Mouse (Mus musculus): ENCODE data around the gene Kcnk3.

Gene Kcnk3

DNA sequence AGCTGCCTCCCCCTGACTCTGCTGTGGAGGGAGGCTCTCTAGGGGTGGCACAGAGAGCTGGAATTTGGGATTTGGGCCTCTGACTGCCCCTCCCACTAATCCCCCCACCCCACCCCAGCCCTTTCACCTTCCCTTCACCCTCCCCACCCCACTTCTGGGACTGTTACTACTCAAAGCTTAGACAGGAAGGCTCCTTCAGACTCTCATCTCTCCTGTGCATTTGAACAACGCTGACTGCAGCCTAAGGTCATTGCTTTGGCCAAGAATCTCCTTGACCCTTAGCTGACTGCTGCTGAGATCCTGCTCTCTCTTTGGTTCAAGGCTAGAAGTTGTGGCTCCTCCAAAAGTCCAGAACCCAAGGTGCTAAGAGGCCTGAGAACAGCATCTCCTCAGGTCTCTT, 23.1 kb downstream of the Kcnk3 start:
- in situ Hi-C loops (cut with MboI; ENCODE audit: unreplicated experiment in 2 of 2): no loop called here

DNA sequence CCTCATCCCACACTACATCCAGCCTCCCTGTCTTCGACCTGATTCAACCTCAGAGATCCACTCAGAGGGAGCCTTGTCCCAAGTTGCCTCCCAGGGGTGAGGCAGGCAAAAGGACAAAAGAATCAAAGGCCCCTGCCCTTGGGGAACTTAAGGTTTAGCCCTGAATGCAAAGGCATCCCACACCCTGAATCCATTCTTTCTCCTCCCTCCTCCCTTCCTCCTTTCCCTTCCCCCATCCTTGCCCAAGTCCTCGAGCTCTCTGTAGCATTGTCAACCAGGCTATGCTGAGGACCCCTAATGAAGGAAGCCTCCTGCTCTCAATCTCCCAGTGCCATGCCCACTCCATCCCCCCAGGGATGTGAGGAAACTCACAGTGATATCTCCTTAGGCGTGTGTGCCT, 23.7 kb downstream of the Kcnk3 start:
- in situ Hi-C loops (cut with MboI; ENCODE audit: unreplicated experiment in 2 of 2): no loop called here

DNA sequence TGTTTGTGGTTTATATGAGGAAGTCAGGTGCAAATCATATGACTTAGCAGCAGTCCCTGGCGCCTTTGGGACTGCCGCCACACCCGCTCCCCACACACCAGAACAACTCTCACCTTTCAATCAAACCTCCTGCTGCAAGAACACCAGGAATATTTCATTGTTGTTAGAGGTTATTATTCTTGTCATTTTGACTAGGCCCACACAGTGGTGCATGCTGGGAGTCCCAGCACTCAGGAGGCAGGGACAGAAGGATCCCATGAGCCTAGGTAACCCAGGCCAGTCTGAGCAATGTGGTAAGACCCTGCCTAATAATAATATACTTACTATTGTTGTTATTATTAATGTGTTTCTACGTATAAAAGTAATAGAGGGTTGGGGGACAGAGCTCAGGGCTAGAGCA, 24.6 kb downstream of the Kcnk3 start:
- in situ Hi-C loops (cut with MboI; ENCODE audit: unreplicated experiment in 2 of 2): no loop called here

GRCm38 (mm10) chr5:30613242-30613641, 25.3 kb downstream of the Kcnk3 start:
- in situ Hi-C loops (cut with MboI; ENCODE audit: unreplicated experiment in 2 of 2): no loop called here

- in situ Hi-C loops (cut with MboI; ENCODE audit: unreplicated experiment in 2 of 2): no loop called here
These were observed 26.3 kb downstream of the Kcnk3 start for GRCm38 (mm10) chr5:30614221-30614620.

DNA sequence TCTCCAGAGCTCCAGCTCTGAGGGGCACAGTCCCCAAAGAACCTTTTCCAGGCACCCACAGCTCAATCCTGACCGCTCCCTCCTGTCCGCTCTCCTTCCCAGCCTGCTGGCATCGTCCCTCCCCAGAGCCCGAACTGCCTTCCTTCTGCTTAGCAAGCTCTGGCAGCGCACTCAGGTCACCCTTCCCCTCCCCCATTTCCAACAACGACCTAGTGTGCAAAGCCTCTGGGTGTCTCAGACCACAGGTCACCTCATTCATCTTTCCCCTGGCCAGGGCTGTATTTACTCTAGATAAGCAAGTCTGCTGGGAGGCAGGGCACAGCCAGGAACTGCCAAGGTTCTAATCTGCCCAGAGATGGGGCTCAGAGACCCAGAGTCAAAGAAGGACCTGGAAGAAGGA, 27.4 kb downstream of the Kcnk3 start:
- in situ Hi-C loops (cut with MboI; ENCODE audit: unreplicated experiment in 2 of 2): no loop called here

- in situ Hi-C loops (cut with MboI; ENCODE audit: unreplicated experiment in 2 of 2): no loop called here
These were observed 27.8 kb downstream of the Kcnk3 start for GRCm38 (mm10) chr5:30615819-30616218.

DNA sequence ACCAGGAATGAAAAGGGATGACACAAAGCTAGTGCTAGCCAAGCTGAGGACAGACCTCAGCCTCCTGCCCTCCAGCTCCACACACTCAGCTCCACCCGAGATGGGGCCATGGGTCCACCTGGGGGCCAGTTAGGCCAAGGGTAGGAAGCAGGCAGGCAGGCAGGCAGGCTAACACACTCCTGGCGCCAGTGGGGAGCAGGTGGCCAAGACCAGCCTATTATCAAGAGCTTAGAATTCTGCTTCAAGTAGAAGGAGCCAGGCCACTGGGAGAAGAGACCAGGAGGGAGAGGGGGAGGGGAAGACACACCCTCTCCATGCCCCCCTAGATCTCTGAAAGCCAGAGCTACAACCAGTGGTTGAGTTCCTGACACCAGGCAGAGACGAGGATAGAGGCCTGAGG, 28.7 kb downstream of the Kcnk3 start:
- in situ Hi-C loops (cut with MboI; ENCODE audit: unreplicated experiment in 2 of 2): no loop called here

GRCm38 (mm10) chr5:30617357-30617756, 29.4 kb downstream of the Kcnk3 start:
- in situ Hi-C loops (cut with MboI; ENCODE audit: unreplicated experiment in 2 of 2): no loop called here

GRCm38 (mm10) chr5:30617851-30618250, 29.9 kb downstream of the Kcnk3 start:
- in situ Hi-C loops (cut with MboI; ENCODE audit: unreplicated experiment in 2 of 2): no loop called here

DNA sequence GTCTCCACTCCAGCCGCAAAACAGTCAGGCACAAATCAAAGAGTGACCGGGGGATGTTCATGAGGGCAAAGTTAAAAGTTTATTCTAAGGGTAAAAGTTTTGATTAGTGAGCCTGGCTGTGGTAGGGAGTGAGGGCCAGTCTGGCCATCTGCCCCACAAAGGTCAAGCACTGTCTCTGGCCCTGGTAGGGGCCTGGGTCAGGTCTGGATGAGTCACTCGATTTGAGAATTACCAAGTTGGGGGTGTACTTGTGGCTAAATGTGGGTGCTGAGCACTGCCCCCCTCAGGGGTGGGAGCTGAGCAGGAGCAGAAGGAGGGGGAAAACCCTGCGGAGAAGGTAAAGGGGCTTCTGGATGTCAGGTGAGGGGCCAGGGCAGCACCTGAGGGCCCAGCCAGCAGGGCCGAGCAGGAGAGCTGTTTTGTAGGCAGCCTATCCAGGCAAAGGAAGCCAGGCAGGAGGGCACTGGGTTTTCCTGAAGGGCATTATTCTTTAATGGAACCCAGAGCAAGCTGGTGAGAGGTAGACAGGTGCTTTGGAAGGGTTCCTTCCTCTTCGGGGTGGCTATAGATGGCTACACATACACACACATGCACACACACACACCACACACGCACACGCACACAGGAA, 30.5 kb downstream of the Kcnk3 start:
- in situ Hi-C loops (cut with MboI; ENCODE audit: unreplicated experiment in 2 of 2): no loop called here

GRCm38 (mm10) chr5:30619211-30619610, 31.2 kb downstream of the Kcnk3 start:
- in situ Hi-C loops (cut with MboI; ENCODE audit: unreplicated experiment in 2 of 2): no loop called here

GRCm38 (mm10) chr5:30620567-30620966, 32.6 kb downstream of the Kcnk3 start:
- in situ Hi-C loops (cut with MboI; ENCODE audit: unreplicated experiment in 2 of 2): no loop called here

DNA sequence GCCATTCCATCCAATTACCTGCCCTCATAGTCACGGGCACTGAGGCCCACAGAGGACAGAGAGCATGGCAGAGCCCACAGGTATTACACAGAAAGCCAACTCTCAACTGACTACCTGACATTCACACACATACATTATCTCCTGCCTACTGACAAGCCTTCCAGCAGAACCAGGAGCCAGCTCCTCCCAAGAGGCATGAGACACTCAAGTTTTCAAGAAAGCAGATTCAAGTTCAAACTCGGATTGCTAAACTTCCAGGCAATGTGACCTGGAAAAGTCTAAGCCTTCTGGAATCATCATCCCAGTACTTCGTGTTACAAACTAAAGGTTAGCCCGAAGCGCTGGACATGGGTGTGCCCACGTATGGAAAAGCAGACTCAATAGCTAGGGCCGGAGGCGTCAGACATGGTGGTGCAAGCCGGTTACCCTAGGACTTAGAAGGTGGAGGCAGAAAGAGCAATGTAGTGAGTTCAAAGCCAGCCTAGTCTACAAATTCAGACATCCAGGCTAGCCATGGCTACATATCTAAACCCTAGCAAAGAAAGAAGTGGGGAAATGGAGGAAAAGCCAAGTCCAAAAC, 33.3 kb downstream of the Kcnk3 start:
- in situ Hi-C loops (cut with MboI; ENCODE audit: unreplicated experiment in 2 of 2): no loop called here

DNA sequence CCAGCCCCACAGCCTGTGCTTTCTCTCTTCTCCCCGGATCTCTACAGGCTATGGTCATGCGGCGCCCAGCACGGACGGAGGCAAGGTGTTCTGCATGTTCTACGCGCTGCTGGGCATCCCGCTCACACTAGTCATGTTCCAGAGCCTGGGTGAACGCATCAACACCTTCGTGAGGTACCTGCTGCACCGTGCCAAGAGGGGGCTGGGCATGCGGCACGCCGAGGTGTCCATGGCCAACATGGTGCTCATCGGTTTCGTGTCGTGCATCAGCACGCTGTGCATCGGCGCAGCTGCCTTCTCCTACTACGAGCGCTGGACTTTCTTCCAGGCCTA, 33.8 kb downstream of the Kcnk3 start:
- in situ Hi-C loops (cut with MboI; ENCODE audit: unreplicated experiment in 2 of 2): no loop called here

DNA sequence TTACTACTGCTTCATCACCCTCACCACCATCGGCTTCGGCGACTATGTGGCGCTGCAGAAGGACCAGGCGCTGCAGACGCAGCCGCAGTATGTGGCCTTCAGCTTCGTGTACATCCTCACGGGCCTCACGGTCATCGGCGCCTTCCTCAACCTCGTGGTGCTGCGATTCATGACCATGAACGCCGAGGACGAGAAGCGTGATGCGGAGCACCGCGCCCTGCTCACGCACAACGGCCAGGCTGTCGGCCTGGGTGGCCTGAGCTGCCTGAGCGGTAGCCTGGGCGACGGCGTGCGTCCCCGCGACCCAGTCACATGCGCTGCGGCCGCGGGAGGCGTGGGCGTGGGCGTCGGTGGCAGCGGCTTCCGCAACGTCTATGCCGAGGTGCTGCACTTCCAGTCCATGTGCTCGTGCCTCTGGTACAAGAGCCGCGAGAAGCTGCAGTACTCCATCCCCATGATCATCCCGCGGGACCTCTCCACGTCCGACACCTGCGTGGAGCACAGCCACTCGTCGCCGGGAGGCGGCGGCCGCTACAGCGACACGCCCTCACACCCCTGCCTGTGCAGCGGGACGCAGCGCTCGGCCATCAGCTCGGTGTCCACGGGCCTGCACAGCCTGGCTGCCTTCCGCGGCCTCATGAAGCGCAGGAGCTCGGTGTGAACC, 34.3 kb downstream of the Kcnk3 start:
- in situ Hi-C loops (cut with MboI; ENCODE audit: unreplicated experiment in 2 of 2): no loop called here

- in situ Hi-C loops (cut with MboI; ENCODE audit: unreplicated experiment in 2 of 2): no loop called here
These were observed 34.8 kb downstream of the Kcnk3 start for GRCm38 (mm10) chr5:30622841-30623185.

DNA sequence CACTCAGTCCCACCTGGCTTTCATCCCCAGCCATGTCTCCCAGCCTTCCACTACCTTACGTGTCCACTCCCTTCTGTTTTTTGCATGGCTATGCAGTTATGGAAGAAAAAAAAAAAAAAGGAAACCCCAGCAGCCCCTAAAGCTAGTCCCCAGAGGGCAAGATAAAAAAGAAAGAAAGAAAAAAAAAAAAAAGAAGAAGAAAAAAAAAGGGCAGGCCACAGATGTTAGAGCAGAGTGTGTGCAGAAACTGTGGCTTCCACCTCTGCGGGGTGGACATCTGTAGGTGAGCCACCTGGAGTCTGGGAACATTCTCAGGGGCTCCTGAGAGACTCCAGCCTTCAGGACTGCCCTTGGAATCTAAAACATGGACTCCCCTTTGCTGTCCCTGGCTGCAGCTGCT, 35.4 kb downstream of the Kcnk3 start:
- in situ Hi-C loops (cut with MboI; ENCODE audit: unreplicated experiment in 2 of 2): no loop called here

DNA sequence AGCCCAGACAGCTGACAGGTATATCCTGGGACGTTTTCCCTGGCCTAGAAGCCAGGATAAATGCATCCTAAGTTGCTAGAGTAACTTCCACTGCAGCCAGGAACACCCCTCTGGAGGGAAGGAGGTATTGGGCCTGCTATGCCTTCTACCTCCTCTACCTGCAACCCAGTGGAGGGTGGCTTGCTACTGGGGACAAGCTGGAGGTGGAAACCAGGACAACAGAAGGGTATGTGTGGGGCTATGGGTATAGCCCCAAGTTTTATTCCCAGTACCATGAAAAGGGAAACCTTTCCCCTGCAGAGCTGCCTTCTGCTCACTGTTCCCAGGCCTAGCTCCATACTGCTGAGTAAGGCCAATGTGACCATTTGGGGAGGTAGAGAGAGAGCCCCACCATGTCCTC, 36.3 kb downstream of the Kcnk3 start:
- in situ Hi-C loops (cut with MboI; ENCODE audit: unreplicated experiment in 2 of 2): no loop called here

DNA sequence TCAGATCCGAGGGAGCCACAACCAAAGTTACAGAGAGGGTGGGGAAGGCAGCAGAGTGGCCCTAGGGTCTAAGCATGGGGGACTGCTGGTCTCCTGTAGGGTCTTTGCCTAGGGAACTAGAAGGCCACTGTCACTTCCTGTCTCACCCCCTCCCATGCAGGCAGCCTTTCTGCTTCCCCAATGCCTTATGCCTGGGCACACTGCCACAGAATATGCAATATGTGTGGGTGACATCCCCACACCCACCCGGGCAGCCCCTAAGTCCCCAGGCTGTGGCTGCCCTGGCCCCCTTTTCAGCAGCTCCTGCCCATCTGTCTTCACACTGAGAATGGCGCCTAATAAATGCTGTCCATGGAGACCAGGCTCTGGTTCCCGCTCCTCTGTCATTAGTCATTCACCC, 36.9 kb downstream of the Kcnk3 start:
- in situ Hi-C loops (cut with MboI; ENCODE audit: unreplicated experiment in 2 of 2): no loop called here

- in situ Hi-C loops (cut with MboI; ENCODE audit: unreplicated experiment in 2 of 2): no loop called here
These were observed 37.4 kb downstream of the Kcnk3 start for GRCm38 (mm10) chr5:30625379-30625778.

DNA sequence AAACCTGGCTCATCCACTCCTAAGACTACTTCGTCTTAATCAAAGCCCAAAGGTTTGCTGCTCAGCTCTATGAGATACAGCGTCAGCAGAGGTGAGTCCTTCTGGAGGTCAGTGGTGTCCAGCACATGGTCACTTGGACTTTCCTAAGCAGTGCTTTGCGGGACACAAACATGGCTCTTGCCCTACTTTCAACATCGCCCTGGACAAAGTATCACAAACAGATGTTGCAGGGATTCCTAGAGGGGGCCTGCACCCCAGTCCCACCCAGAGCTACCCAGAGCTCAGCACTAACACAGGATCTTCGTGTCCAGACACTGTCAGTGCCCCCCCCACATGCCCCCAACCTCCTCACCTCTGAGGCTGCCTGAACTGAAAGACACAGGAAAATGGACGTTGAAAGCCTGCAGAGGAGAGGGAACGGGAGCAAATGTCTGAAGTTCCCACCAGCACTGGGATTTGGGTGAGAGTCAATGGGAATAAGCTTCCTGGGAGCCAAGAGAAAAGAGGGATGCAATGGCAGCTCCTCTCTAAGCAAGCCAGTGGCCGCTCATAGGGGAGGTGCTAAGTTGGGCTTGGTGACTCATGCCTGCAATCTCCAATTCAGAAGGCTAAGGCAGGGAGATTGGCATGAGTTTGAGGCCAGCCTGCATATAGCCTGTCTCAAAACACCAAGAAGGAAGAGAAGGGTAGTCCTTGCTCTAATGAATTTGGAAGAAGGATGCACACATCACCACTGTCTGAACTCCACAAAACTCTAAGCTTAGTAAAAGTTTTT, 38.5 kb downstream of the Kcnk3 start:
- in situ Hi-C loops (cut with MboI; ENCODE audit: unreplicated experiment in 2 of 2): no loop called here

All from v-Abl transformed pro-B cells (cell line).